Mouse (Mus musculus): Measurements from ENCODE around the gene Ltn1. TPM values are rescaled to one million over a fixed set of nuclear protein-coding genes. Genes with fewer than 3 reads are reported as not detected.

Ltn1 gene
- 31.4 and 32.4 TPM in 2 replicates for polyA plus RNA-seq (2014; fragmentation: Nextera tagmentation; extraction: Ambion mirVana)

DNA sequence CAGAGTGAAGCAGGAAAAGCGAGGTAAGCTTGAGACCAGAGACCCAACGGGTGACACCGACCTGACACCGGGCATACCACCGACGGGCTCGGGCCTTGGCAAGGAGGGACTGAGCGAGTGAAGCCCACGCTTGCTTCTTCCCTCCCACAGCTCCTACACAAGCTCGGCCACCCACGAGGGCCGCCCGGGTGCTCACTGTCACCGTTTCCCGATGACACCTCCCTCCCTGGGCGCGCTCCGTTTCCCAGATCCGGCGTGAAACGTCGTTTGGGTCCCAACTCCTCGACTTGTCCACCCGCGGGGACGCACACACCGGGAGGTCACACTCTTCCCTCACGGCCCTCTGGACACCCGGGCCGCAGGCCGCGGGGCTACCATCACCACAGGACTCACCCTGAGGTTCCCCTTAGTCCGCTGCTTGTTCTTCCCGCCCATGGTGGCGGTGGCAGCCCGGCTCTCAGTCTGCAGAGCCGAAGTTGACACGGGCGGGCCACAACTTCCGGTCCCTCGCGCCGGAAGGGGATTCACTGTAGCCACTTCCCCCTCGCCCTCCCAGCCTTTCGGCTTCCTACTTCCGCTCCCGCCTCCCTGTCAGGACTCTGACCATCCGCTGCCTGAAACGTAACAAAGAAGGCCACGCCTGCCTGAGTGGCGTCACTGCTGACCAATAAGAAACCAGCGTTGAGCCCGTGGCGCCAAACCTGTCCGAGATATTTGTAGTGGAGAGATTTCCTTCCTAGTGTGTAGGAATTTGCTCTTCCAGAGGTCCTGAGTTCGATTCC is at the start of gene Ltn1:
Ltn1 (minus strand) TSS at position 580 of the 782 bp plus-strand sequence.
- Histone ChIP-seq H3K4me1 (ENCODE audit: control insufficient read depth, insufficient read depth, low read length) (no peaks in the 10 kb centered on the region), H3K27ac (replicated peaks; ENCODE audit: low read depth, low read length) (no peak within 1 kb of the TSS), H3K4me2 (ENCODE audit: low read depth, low read length) (peak within 1 kb of the TSS; percentile 54), H3K9ac (replicated peaks; ENCODE audit: low read length) (peak within 1 kb of the TSS; percentile 86), H3K27me3 (ENCODE audit: control insufficient read depth, insufficient read depth, low read length) (no peaks in the 10 kb centered on the region), H3K4me3 (ENCODE audit: low read depth, low read length) (peak within 1 kb of the TSS; percentile 87), H3K36me3 (replicated peaks; ENCODE audit: control insufficient read depth, insufficient read depth, low read depth, low read length) (no peaks in the 10 kb centered on the region), H3K9me3 (replicated peaks; ENCODE audit: control insufficient read depth, low read length) (no peaks in the 10 kb centered on the region)
- DNase-seq (ENCODE audit: low spot score) (peak; percentile 99), ATAC-seq (replicated peaks; ENCODE audit: insufficient number of reproducible peaks, low FRiP score, low TSS enrichment, low read depth) (peak; percentile 97)
- under 1% methylated on average over 55 of the region's 56 CpGs for WGBS

DNA sequence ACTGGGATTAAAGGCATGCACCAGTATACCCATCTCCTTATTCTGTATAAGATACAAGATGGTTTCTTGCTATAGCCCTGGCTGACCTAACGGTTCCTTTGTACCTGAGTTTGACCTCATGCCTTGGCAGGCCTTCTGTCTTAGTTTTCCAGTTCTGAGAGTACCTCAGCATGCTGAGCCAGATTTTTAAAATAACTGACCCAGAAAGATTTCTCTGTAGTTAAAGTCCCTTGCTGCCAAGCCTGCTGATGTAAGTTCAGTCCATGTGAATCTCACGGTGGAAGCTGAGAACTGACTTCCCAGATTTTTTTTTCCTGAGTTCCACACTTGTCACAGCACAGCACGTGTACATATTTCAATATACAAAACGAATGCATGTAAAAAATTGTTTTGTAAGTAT is 38.2 kb upstream of the Ltn1 start:
- Histone ChIP-seq H3K27me3 (ENCODE audit: control insufficient read depth, insufficient read depth, low read length) (no peaks in the 10 kb centered on the region), H3K27ac (replicated peaks; ENCODE audit: low read depth, low read length) (no peak overlapping the region), H3K4me1 (ENCODE audit: control insufficient read depth, insufficient read depth, low read length) (no peaks in the 10 kb centered on the region), H3K9ac (replicated peaks; ENCODE audit: low read length) (no peak overlapping the region), H3K4me2 (ENCODE audit: low read depth, low read length) (no peak overlapping the region), H3K9me3 (replicated peaks; ENCODE audit: control insufficient read depth, low read length) (no peaks in the 10 kb centered on the region), H3K4me3 (ENCODE audit: low read depth, low read length) (no peak overlapping the region), H3K36me3 (replicated peaks; ENCODE audit: control insufficient read depth, insufficient read depth, low read depth, low read length) (peaks cover 2% of the 10 kb centered on the region; the same call in 1 of the 2 replicates)
- DNase-seq (ENCODE audit: low spot score), result no peak
- no peak for ATAC-seq (replicated peaks; ENCODE audit: insufficient number of reproducible peaks, low FRiP score, low TSS enrichment, low read depth)
- WGBS, result 93% methylated on average over 4 of the region's 4 CpGs

- 96% methylated on average over 3 of the region's 3 CpGs for WGBS
- Histone ChIP-seq H3K9me3 (replicated peaks; ENCODE audit: control insufficient read depth, low read length) (no peaks in the 10 kb centered on the region), H3K4me1 (ENCODE audit: control insufficient read depth, insufficient read depth, low read length) (no peaks in the 10 kb centered on the region; the same call in 1 of the 2 replicates), H3K27ac (replicated peaks; ENCODE audit: low read depth, low read length) (no peak overlapping the region), H3K9ac (replicated peaks; ENCODE audit: low read length) (no peak overlapping the region), H3K4me2 (ENCODE audit: low read depth, low read length) (no peak overlapping the region), H3K36me3 (replicated peaks; ENCODE audit: control insufficient read depth, insufficient read depth, low read depth, low read length) (peaks cover 5% of the 10 kb centered on the region), H3K27me3 (ENCODE audit: control insufficient read depth, insufficient read depth, low read length) (no peaks in the 10 kb centered on the region), H3K4me3 (ENCODE audit: low read depth, low read length) (no peak overlapping the region)
- ATAC-seq (replicated peaks; ENCODE audit: insufficient number of reproducible peaks, low FRiP score, low TSS enrichment, low read depth), result no peak
- no peak for DNase-seq (ENCODE audit: low spot score)
These were observed 26.3 kb upstream of the Ltn1 start for GRCm38 (mm10) chr16:87458752-87459151.

DNA sequence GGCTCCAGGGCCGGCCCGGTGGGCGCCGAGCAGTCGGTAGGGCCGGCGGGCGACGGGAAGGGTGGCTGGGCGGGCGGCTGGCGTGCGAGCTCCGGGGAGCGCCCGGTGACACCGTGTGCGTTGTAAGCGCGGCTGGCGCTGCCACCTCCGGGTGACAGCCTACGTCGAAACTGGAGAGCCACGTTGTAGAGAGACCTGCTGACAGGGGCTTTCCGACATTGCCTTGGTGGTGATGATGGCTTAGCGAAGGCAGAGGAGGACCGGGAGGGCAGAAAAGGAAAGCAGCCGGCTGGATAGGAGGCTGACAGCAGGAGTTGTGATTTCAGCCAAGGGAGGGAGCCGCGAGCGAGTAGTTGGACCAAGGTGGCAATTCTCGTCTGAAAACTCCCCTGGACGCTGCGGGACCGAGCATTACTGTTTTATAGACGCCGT is 22.8 kb upstream of the Ltn1 start:
- no peak; the same call in 1 of the 2 replicates for ATAC-seq (replicated peaks; ENCODE audit: insufficient number of reproducible peaks, low FRiP score, low TSS enrichment, low read depth)
- Histone ChIP-seq H3K4me2 (ENCODE audit: low read depth, low read length) (peak overlapping the region; percentile 88), H3K9me3 (replicated peaks; ENCODE audit: control insufficient read depth, low read length) (no peaks in the 10 kb centered on the region), H3K4me3 (ENCODE audit: low read depth, low read length) (peak overlapping the region; percentile 90), H3K9ac (replicated peaks; ENCODE audit: low read length) (peak overlapping the region; percentile 81), H3K27me3 (ENCODE audit: control insufficient read depth, insufficient read depth, low read length) (no peaks in the 10 kb centered on the region), H3K36me3 (replicated peaks; ENCODE audit: control insufficient read depth, insufficient read depth, low read depth, low read length) (no peaks in the 10 kb centered on the region; the same call in 1 of the 2 replicates), H3K4me1 (ENCODE audit: control insufficient read depth, insufficient read depth, low read length) (no peaks in the 10 kb centered on the region; the same call in 1 of the 2 replicates), H3K27ac (replicated peaks; ENCODE audit: low read depth, low read length) (0 out of 2 replicates have a peak overlapping the region, but pooled peaks have one; percentile 47)
- peak; percentile 17 for DNase-seq (ENCODE audit: low spot score)
- under 1% methylated on average over 37 of the region's 38 CpGs for WGBS

- H3K27ac ChIP-seq (replicated peaks; ENCODE audit: low read depth, low read length), result 0 out of 2 replicates have a peak within 1 kb of the TSS, but pooled peaks have one; percentile 47
- WGBS, result 9% methylated on average over 45 of the region's 45 CpGs
- no peaks in the 10 kb centered on the region for H3K9me3 ChIP-seq (replicated peaks; ENCODE audit: control insufficient read depth, low read length)
- no peaks in the 10 kb centered on the region; the same call in 1 of the 2 replicates for H3K4me1 ChIP-seq (ENCODE audit: control insufficient read depth, insufficient read depth, low read length)
- ATAC-seq (replicated peaks; ENCODE audit: insufficient number of reproducible peaks, low FRiP score, low TSS enrichment, low read depth) (peak; percentile 96), DNase-seq (ENCODE audit: low spot score) (peak; percentile 94)
- no peaks in the 10 kb centered on the region; the same call in 1 of the 2 replicates for H3K36me3 ChIP-seq (replicated peaks; ENCODE audit: control insufficient read depth, insufficient read depth, low read depth, low read length)
- H3K9ac ChIP-seq (replicated peaks; ENCODE audit: low read length), result peak within 1 kb of the TSS; percentile 81
- no peaks in the 10 kb centered on the region for H3K27me3 ChIP-seq (ENCODE audit: control insufficient read depth, insufficient read depth, low read length)
- H3K4me3 ChIP-seq (ENCODE audit: low read depth, low read length), result peak within 1 kb of the TSS; percentile 90
- peak within 1 kb of the TSS; percentile 88 for H3K4me2 ChIP-seq (ENCODE audit: low read depth, low read length)
These were observed 22.2 kb upstream of the Ltn1 start, which contains the start of gene Usp16 for GRCm38 (mm10) chr16:87454419-87455179. Gene Usp16, plus strand, starts transcription at chr16:87454703.

DNA sequence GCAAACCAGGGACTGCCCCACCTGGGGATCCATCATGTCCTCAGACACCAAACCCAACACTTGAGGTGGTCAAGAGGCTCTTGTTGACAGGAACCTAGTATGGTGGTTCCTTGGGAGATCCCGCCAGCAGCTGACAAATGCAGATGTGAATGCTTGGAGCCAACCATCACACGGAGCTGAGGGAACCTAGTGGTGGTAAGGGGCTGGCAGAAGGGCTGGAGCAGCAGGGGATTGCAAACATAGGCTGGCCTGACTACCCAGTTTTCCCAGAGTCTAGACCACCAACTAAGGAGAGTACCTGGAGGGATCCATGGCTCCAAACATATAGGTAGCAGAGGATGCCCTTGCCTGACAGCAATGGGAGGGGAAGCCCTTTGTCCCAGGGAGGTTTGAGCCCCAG is 20.8 kb upstream of the Ltn1 start:
- Histone ChIP-seq H3K4me3 (ENCODE audit: low read depth, low read length) (no peak overlapping the region), H3K27me3 (ENCODE audit: control insufficient read depth, insufficient read depth, low read length) (no peaks in the 10 kb centered on the region), H3K4me1 (ENCODE audit: control insufficient read depth, insufficient read depth, low read length) (no peaks in the 10 kb centered on the region; the same call in 1 of the 2 replicates), H3K9me3 (replicated peaks; ENCODE audit: control insufficient read depth, low read length) (no peaks in the 10 kb centered on the region), H3K4me2 (ENCODE audit: low read depth, low read length) (no peak overlapping the region), H3K36me3 (replicated peaks; ENCODE audit: control insufficient read depth, insufficient read depth, low read depth, low read length) (no peaks in the 10 kb centered on the region), H3K27ac (replicated peaks; ENCODE audit: low read depth, low read length) (no peak overlapping the region), H3K9ac (replicated peaks; ENCODE audit: low read length) (no peak overlapping the region)
- no peak for DNase-seq (ENCODE audit: low spot score)
- 75% methylated on average over 2 of the region's 2 CpGs for WGBS
- ATAC-seq (replicated peaks; ENCODE audit: insufficient number of reproducible peaks, low FRiP score, low TSS enrichment, low read depth), result no peak

GRCm38 (mm10) chr16:87445528-87445927 is 13.1 kb upstream of the Ltn1 start:
- Histone ChIP-seq H3K4me1 (ENCODE audit: control insufficient read depth, insufficient read depth, low read length) (no peaks in the 10 kb centered on the region), H3K9me3 (replicated peaks; ENCODE audit: control insufficient read depth, low read length) (no peaks in the 10 kb centered on the region), H3K27ac (replicated peaks; ENCODE audit: low read depth, low read length) (no peak overlapping the region), H3K4me2 (ENCODE audit: low read depth, low read length) (no peak overlapping the region), H3K27me3 (ENCODE audit: control insufficient read depth, insufficient read depth, low read length) (no peaks in the 10 kb centered on the region), H3K36me3 (replicated peaks; ENCODE audit: control insufficient read depth, insufficient read depth, low read depth, low read length) (no peaks in the 10 kb centered on the region), H3K4me3 (ENCODE audit: low read depth, low read length) (no peak overlapping the region), H3K9ac (replicated peaks; ENCODE audit: low read length) (no peak overlapping the region)
- 93% methylated on average over 3 of the region's 3 CpGs for WGBS
- DNase-seq (ENCODE audit: low spot score), result no peak
- ATAC-seq (replicated peaks; ENCODE audit: insufficient number of reproducible peaks, low FRiP score, low TSS enrichment, low read depth), result no peak
